Mouse (Mus musculus) G1E (cell line): ENCODE data around the gene Map2k5.

Source experiments
- CTCF ChIP-seq: IDR thresholded peaks from 2 replicates; pipeline ENCODE4 v1.5.1; 2012; ENCODE audit warnings: low read depth, low read length, inconsistent platforms, mixed read lengths
- GATA1 ChIP-seq: IDR thresholded peaks from 2 replicates; pipeline ENCODE4 v1.6.1; 2012; ENCODE audit warnings: borderline replicate concordance, low read length, inconsistent platforms, mixed read lengths
- TAL1 ChIP-seq: conservative IDR thresholded peaks from 2 replicates; pipeline ENCODE4 v1.6.1; 2012; ENCODE audit warnings: low read depth, low read length, inconsistent platforms, mixed read lengths

- TF ChIP-seq CTCF (no peak), GATA1 (no peak), TAL1 (no peak)
Observed at GRCm38 (mm10) chr9:63143227-63143626, 234.5 kb downstream of the Map2k5 start.
